Mouse (Mus musculus): Measurements from ENCODE around the gene Izumo1.

GRCm38 (mm10) chr7:45595176-45595575 lies 26.4 kb upstream of the Izumo1 start:
- TF ChIP-seq CTCF (IDR thresholded peaks at IDR 0.05; ENCODE audit: low read depth), result no peak
- no peak for TF ChIP-seq EP300 (optimal IDR thresholded peaks at IDR 0.05)

Measured in stomach, postnatal 0 days (tissue).